Mouse (Mus musculus): ENCODE results near the gene Gm4707. TPM values are rescaled to one million over a fixed set of nuclear protein-coding genes. Genes with fewer than 3 reads are reported as not detected.
"Not testable (repeated sequence)": the region's sequence is repeated elsewhere in the genome, so short reads cannot be mapped to it uniquely, and the experiment has no call there.

The Gm4707 gene
- total RNA-seq, 2 experiments from 2014 or later, result 2.1 to 5.8 TPM

DNA sequence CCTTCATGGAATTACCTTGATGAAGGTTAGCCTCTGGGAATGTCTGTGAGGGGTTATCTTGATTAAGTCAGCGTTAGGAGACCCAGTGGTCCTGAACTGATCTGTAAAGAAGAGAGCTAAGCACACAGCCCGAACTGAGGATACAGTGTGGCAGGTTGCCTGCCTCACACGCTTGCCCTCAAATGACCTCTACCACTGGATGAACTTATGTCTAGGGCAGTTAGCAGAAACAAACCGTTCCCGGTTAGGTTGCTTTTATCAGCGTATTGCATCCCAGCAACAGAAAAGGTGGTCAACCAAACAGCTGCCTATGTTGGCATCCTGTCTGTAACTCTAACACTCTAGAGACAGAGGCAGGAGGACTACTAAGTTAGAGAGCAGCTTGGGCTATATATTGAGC lies 14.5 kb downstream of the Gm4707 start:
- no peak for DNase-seq
- intact Hi-C loops (cut with DNase I), result no loop called here

DNA sequence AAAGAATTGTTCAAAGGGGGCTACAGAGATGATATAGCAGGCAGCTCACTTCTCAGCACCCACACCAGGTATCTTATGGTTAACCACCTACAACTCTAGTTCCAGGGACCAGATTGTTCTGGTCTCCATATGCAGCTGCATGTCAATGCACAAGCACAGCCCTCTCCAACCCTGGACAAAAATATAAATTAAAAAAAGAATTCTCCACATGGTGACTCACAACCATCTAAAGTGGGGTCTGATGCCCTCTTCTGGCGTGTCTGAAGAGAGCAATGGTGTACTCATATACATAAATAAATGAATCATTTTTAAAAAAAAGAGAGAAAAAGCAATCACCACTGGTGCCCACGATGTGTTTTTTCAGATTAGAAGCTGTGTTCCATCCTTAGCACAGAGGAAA lies 15.0 kb downstream of the Gm4707 start:
- intact Hi-C loops (cut with DNase I), result no loop called here
- DNase-seq, result no peak

- DNase-seq, result no peak
- intact Hi-C loops (cut with DNase I), result no loop called here
These were observed 15.6 kb downstream of the Gm4707 start for GRCm38 (mm10) chr17:71444126-71444525.

DNA sequence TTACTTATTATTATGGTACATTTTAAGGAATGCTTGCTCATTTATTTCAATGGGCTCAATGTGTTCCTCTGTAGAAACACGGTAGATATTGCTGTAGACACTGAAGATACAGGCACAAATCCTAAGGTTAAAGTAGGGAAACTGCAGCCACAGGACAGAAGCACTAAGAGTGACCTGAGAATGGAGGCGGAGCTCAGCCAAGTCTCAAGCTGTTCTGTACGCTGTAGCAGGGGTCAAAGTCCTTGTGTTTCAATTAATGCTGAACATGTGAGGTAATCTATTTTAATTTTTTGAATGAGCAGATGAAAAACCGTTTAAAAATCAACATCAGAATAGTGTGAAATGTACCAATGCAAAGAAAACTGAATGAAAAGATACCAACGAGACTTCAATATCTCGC lies 16.4 kb downstream of the Gm4707 start:
- DNase-seq, result no peak
- intact Hi-C loops (cut with DNase I), result no loop called here

- intact Hi-C loops (cut with DNase I); DNase-seq: not testable (repeated sequence)
These were observed 37.2 kb downstream of the Gm4707 start for GRCm38 (mm10) chr17:71422502-71422901.

DNA sequence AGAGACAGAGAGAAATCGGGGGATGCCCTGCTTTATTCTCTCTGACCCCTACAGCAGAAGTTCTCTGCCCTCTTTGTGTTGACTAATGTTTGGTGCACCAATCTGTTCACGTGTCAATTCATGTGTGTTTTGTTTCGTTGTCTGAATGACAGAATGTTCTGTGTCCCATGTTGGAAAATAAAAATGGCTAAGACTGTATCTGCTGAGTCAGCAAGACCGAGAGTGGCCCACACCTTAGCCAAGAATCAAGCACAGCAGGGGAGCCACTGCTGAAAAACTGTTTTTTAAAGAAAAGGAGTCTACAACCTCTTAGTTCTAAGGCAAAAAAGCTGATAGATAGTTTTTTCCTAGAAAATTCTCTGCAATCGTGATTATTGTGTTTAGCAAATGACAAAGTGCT lies 40.3 kb downstream of the Gm4707 start:
- intact Hi-C loops (cut with DNase I), result not testable (repeated sequence)

GRCm38 (mm10) chr17:71417008-71417407 lies 42.7 kb downstream of the Gm4707 start:
- intact Hi-C loops (cut with DNase I), result no loop called here
- no peak for DNase-seq

More for the DNA sequence above, 40.3 kb downstream of the Gm4707 start:
- not testable (repeated sequence) for DNase-seq

Other genes with a start within 250 kb of the Gm4707 start
- gene Emilin2, start 147.9 kb downstream of the Gm4707 start, total RNA-seq (2021), result 1 to 10 TPM; 2.9 to 3.1 TPM
- 10 to 100 TPM; 50.3 to 59.2 TPM for gene Smchd1, start 15.4 kb upstream of the Gm4707 start, total RNA-seq (2021)
- gene Ndc80, start 66.9 kb upstream of the Gm4707 start, total RNA-seq (2021), result 1 to 10 TPM; 3.5 to 3.8 TPM
- gene Spdya, start 92.1 kb upstream of the Gm4707 start, total RNA-seq (2021), result 1 to 10 TPM; 2.4 to 2.9 TPM
- 10 to 100 TPM; 50.1 to 53.6 TPM for gene Wdr43, start 156.0 kb upstream of the Gm4707 start, total RNA-seq (2021)
- 1 to 10 TPM in 1 of 2 experiments, under 1 TPM in 1; 0.86 to 1.8 TPM for gene Togaram2, start 213.3 kb upstream of the Gm4707 start, total RNA-seq (2021)

All from left cerebral cortex, postnatal 4 days (tissue).